Mouse (Mus musculus) adrenal gland, postnatal 10 days (tissue): ENCODE results near the gene Ppp1r14c. TPM values are rescaled to one million over a fixed set of nuclear protein-coding genes. Genes with fewer than 3 reads are reported as not detected.
"Not testable (repeated sequence)": the region's sequence is repeated elsewhere in the genome, so short reads cannot be mapped to it uniquely, and the experiment has no call there.

Source experiments
- DNase-seq: peaks from one replicate; pipeline ENCODE4 v3.0.0; 2021; ENCODE audit warnings: mixed read lengths
- total RNA-seq, 2 experiments: library from RNA; stranded (reverse); gene quantifications; 2 replicates each; pipeline ENCODE4 v1.2.3; 2021

Ppp1r14c gene
- total RNA-seq, 2 experiments from 2014 or later: 10.2 to 11.7 TPM

DNA sequence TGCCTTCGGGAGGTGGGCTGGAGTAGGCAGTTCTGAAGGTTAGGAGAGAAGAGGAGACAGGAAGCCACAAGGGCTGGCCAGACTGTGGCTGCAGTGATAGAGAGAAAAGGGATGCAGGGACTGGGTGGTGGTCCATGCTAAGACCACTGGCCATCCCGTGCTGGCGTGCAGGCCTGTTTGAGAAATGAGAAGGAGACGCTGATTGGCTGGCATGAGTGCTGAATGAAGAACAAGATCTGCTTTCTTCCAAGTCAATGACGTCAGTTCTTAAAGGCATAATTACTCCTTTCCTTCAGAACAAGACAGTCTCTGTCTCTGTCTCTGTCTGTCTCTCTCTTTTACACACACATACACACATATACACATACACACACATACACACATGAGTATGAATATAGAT, 36.4 kb downstream of the Ppp1r14c start:
- DNase-seq: no peak

DNA sequence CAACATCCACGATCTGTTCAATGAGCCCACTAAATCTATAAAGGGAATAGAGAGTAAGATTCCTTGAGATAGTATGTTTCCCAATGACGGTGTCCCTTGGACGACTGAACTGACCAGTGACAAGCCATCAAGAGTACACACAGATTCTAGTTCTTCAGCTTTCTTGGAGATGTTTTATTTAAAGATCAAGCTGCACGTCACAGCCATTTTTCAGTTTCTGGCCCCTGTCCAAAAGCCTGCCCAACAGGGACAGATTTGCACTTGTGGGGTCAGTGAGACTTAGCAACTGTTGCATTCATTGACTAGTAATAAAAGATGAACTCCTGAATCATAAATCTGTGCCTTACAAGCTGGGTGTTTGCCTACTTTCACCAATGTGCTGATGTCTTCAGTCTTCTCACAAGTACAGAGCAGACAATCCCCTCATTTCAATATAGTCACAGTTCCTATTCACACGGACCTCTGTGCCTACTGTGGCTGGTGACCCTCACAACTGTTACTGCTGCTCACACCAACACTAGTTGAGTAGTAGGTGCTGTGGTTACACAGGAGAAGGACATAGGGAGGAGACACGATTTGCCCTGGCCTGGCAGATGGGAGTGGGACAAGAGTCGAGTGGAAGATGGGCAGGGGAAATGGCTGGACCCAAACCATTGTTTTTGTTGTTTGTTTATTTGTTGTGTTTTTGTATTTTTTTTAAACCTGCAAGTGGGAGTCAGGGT, 37.7 kb downstream of the Ppp1r14c start:
- peak; percentile 45 for DNase-seq

DNA sequence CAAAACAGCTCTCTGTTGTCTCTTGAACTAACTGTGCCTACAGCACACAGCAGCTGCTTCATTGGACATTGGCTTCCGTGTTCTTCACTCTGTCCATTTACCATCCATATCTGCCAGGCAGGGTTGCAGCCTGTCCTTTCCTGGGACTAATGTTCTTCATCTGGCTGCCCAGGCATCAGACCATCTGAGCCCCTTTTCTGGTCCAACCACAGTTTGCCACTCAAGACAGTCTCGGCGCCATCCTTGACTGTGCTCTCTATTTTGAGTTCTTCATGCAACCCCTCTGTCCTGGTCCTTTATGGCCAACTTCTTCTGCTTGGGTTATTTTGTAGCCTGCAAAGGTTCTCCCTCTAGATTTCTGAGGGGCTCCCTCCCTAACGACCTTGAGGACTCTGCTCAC, 38.5 kb downstream of the Ppp1r14c start:
- no peak for DNase-seq

DNA sequence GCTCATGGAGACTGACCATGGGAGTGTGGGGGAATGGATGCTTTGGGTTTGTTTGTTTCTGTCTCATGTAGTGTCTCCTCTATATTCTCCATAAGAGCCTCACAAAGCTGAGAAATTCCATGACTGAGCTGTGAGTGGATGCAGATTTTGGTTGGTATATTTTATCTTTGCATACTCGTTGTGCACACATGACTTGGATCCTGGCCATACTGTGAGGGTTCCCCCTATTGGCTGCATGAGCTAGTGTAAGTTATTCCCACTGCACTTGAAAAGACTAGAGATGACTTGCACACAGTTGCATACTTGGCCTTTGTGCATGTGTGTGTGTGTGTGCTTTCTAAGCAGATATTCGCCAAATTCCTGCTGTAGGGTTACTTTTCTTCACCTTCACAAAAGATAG, 40.4 kb downstream of the Ppp1r14c start:
- no peak for DNase-seq

DNA sequence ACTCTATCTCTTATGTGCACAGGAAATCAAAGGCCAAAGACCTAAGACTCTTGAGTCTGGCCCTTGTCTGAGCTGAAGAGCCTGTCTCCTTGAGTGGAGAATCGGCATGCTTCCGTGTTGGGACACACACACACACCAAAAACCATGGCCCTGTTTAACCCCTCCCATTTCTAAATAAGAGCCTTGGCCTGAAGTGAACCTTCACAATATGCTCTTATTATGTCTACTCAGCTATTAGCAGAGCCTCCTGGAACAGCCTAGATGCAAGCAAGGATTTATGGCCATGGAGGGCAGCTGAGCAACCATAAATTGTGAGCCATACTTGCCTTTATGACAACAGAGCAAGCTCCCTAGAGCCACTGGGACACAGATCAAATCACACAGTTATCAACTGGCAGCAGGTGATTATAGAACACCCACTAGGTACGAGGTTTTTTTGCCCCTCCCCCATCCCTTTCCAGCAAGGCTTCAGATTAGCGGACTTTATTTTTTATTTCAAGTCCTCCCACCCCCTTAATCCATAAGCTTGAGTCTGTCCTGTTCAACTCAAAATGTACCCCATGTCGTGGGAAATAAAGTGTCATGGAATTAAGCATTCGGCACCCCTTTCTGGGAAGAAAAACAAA, 42.3 kb downstream of the Ppp1r14c start:
- no peak for DNase-seq

DNA sequence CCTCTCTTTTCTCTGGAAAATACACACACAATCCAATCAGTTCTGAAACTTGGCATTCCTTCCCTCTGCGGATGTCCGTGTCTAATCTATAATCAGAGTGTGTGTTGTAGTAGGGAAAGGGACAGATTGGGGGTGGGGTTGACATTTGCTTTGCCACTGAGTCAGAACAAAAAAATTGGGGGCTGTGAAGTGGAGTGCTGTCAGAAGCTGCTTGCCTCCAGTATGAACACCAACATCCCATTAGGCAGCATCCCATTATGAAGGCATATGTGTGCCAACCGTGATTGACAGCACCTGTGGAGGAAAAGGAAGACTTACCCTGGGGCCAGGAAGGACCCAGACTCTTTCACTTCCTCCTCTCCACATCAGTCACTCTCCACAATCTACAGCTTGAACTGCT, 42.8 kb downstream of the Ppp1r14c start:
- DNase-seq: no peak

DNA sequence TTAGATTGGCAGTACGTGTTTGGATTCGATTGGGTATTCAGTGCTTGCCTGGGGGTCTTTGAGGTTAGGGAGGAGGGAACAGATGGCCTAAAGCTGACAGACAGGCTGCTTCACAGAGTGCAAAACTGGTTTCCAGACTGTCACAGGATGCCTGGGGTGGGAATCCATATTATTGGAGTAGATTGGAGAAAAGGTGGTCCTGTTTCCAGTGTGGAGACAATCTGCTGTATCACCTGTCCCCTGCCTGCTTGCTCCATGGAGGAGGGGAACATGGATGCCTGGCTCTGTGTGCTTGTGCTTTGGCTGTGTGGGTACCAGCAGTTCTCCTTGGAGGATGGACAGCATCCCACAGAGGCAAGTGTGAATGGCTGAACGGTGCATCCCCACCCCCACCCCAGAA, 45.4 kb downstream of the Ppp1r14c start:
- no peak for DNase-seq

DNA sequence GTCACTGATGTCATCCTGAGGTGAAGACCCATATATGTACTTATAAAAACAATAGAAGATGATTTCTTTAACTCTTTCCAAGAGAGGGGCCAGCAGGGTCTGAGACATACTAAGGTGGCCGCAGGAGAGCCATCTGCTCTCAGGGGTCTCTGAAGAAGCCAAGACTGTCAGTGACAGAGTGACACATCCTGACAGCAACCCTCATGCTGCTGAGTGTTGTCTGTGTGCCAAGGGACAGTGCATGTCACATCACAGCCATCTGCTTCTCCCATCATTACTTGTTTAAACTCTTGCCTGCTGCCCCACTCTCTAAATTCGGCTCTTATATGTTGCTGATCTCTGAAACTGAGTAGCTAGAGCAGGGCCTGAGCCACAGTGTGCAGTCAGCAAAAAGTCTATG, 45.8 kb downstream of the Ppp1r14c start:
- no peak for DNase-seq

DNA sequence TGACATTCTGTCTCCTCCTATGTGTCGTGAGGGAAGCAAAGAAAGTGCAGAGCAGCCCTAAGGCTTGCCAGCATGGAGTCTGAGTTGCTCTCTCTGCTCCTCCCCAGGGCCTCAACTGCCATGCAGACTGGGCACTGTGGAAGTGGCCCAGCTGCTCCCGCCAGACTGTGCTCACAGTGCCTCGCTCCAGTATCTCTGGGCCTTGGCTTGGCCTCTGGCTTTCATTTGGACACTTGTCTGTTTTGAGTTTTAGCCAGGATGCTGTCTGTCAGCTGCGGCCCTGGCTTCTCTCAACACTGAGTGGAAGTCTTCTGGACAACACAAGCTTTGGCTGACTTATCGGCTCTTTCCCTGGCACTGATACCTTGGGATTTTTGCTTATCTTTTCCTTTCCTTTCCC, 49.0 kb downstream of the Ppp1r14c start:
- peak; percentile 24 for DNase-seq

DNA sequence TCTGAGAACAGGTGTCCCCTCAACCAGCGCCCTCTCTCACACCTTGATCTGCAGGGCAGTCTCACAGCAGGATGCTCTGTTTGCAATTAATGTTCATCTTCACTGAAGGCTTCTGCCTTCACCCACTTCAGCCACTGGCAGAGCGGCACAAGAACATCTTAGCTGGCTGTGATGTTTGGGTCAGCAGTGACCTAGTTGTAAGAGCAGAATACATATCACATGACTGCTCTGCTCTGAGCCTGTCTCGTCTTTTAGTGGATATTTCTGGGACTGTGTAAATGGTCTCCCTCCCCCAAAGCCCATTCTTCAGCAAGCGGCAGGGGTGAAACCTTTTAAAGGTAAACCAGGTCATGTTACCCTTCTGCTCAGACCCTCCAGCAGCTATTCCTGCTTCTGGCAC, 50.7 kb downstream of the Ppp1r14c start:
- DNase-seq: no peak

DNA sequence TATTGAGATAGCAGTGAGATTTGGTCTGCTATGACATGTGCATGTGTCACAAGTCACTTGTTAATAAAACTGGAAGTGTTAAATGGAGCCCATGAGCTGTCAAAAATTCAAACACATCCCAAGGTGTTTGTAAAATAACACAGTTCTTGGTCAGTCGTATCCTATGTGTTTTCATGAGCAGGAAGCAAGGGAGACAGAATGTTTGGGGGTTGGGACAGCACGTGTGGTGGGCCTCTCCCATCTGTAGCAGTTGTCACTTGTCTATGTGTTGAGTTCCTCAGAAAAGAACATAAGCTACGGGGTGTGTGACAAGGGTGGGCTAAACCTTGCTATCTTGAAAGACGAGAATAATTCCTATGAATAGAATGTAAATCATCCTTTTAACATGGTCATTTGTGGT, 51.6 kb downstream of the Ppp1r14c start:
- DNase-seq: no peak

DNA sequence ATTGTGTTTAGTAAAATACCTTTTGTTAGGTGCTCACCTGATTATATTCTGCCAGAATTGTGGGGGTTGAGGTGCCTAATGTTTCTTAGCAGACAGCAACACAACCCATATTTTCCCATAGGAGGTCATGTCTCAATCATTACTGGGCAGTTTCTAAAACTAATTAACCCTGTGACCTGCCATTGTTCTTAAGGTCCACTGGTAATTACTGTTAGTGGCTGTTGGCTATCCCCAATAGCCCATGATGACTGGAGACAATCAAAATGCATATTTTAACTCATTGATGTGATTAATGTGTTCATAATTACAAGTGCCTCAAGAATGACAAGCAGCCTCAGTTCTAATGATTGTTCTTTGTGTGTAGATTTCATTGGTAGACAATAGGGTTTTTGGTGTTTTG, 58.2 kb downstream of the Ppp1r14c start:
- DNase-seq: no peak

DNA sequence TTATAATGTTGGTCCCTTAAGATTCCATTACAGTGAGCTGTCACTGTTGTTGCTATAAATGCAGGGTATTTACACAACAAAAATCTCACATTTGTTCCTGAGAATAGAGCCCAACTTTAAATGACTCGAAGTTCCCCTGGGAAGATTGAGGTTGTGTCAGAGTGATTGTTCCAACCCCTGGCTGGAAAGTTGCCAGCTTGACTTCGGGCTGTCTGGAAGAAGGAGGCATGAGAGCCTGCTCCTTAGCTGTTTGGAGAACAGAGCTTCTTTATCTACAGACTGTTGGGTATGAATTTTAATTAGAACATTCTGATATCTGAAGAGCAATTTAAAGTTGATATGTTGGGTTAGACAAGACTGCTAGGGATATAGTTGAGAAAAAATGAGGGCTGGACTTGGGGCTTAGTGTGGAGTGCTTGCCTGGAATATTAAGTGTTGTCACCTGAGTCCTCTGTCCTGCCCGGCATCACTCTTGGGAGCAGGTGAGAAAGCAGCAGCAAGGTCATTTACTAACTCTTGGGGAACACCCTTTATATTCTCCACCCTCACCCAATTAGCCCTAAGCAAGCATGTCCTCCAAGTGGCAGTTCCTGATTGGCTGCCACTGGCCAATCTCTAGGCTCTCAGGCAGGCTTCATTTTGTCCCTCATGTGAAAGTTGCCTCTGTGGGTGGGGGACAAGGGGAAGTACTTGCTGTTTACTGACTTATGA, 62.0 kb downstream of the Ppp1r14c start:
- peak; percentile 69 for DNase-seq

DNA sequence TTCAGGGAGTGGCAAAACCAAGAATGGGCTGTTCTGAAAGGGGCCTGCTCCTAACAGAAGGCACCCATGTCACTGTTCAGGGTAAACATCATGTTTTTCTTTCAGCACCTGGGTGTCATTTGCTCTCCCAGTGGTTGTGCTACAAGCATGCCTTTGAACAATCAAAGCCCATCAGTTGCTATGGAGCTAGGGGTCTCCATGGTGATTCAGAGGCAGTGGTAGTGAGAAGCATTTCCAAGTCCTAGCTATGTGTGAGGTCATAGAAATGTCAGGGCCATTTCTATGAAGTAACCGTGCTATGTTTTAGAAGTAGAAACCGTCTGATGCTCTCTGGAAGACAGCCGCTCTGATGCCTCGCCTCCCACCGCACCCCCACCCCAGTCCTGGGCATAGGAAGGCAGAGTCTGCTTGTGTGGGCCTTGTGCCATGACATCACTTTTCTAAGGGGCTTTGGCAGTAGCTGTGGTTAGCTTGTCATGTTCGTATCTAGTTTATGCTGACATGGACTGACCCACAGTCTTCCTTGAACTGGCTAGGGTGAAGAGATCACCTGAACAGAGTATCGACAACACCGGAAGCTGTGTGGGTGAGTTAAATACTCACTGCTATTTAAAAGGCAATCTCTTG, 69.1 kb downstream of the Ppp1r14c start:
- no peak for DNase-seq

DNA sequence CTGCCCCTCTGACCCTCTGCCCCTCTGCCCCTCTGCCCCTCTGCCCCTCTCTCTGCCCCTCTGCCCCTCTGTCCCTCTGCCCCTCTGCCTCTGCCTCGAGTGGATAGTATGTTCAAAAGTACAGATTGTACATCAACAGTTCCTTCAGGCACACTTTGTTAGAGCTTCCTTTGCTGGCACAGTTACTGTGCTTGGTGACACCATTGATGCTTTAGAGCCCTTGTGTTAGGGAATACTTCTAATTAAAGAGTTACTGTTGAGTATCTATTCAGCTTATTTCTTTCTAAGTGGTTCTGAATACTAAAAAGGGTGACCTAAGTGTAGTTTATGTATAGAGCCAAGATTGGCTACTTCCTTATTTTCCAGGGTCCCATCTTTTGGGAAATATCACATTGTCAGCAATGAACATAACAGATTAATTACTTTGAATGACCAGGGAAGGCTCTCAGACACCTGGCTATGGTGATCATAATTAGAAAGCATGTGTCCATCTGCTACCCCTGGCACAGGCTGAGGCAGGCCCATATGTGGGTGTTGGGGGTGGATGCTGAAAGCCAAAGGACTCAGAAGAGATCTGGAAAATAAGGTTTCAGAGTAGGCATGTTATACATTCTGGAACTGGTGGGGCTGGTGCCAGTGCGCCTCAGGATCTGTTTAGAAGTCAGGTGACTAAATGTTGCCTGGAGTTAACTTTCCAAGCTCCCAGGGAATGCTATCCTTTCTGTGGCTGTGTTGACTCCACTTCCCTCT, 75.0 kb downstream of the Ppp1r14c start:
- no peak for DNase-seq

DNA sequence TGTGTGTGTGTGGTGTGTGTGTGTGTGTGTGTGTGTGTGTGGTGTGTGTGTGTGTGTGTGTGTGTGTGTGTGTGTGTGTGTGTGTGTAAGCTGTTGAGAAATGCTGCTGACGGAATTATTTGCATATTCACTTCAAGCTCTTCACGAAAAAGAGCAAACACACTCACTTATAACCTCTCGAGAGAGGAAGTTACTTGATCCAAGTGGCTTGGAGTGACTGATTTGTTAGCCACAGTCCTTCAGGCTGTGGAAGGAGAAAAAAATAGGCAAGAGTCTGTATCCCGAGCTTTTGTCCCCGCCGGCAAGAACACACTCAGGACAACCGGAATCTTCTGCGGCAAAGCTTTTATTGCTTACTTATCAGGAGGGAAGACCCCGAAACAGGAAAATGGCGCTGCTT, 80.9 kb downstream of the Ppp1r14c start:
- not testable (repeated sequence) for DNase-seq

DNA sequence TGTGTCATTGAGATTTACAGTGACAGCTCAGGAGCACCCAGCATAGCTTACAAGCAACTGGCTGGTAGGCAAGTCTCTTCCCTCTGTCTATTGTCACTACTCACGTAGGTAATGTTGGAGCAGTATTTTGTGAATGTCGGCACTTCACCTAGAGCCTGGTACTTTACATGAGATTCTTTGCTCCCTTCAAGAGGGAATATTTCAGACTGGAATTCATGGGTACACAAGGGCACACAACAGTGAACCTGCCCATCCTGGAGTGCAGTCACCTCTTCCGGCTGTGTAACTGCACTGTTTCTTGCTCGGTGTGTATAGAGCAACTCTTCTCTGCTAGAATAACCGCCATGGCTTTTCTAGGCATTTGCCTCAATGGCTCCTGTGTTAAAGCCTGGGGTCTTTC, 82.8 kb downstream of the Ppp1r14c start:
- DNase-seq: no peak

DNA sequence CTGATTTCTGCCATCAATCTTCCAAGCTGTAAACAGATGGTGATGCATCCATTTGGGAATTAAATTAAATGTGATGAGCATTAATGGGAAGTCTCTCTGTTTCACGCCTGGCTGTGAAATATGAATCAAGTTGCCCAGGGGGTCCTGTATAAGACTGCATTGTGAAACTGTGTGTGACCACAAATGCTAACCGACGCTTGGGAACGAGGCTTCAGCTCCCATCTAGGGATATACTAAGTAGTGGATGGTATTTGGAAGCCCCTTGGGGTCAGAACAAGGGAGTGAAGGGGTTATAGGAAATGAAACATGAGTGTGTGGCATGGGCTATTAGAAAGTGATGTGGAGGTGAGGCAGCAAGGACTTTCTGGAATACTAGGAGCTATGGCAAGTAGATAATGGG, 86.1 kb downstream of the Ppp1r14c start:
- DNase-seq: no peak

DNA sequence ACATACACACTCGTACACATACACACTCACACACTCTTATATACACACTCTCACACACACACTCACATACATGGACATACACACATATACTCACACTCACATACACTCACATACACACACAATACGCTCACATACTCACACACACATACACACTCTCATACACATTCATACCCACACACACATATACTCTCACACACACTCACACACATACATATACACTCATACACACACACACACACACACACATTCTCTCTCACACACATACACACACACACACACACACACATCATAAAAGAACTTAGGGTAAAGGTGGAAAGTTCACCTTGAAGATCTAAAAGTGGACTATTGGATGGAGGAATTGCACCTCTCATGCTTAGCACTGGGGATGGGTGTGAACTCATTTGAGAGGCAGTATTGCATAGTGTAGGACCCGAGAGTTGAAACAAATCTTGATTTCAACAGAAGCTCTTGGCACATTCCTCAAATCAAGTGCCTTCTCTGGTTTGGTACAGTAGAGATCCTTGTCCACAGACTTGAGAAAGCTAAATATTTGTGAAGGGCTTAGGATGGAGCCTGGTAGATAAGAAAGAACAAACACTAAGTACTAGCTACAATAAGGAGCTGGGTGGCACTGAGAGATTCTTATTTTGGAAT, 87.1 kb downstream of the Ppp1r14c start:
- no peak for DNase-seq

DNA sequence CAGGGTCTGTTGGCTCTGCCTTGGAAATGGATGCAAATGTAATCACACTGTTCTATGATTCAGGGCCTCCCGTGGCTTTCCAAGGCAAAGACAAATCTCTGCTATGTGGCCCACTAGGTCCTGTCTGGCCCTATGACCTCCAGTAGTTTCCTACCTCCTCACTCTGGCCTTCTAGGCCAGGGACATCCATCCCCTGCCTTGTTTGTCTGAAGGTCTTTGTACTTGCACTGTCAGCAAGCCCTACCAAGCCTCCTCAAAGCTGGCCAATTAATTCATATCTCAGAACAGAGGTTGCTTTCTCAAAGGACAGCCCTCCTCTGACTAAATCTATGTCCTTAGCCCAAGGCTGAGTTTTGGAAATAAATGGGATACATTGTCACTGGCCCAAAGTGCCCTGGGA, 92.8 kb downstream of the Ppp1r14c start:
- peak; percentile 35 for DNase-seq

DNA sequence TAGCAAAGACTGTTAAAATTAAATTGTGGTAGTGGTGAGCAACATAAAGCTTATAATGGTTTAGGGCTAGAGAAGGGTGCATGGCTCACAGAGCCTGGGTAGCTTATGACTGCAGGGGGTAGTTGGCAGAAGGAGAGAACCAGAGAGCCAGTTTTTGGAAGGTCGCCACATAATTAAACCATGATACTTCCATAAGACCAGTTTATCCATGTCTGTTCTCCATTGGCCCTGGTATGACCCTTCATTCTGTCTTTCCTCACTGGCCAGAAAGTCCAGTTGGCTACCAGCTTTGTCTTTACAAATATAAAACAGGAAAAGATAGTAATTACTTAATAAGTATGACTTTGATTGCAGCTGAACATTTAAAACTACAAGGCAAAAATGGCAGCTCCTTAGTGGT, 95.0 kb downstream of the Ppp1r14c start:
- no peak for DNase-seq

DNA sequence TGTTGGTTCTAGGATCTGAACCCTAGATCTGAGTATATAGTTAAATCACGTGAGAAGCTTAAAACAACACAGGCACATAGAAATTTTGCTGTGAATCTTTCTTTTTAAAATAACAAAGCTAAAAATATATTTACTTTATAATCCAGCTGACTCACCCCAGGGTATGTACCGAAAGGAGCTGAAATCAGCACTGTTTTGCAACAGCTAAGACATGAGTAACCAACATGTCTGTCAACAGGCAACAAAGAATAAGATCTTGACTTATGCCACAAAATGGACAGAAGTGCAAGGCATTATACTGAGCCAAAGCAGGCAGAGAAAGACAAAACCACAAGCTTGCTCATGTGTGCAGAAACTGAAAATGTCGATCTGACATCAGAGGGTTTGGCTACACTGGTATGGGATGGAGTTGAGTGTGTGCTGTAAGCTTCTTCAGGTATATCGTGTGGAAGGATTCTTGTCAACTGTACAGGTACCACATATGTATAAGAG, 100.3 kb downstream of the Ppp1r14c start:
- no peak for DNase-seq
